Comparison of ENCODE assay signal across 7 mouse cellular contexts in the genomic region with DNA sequence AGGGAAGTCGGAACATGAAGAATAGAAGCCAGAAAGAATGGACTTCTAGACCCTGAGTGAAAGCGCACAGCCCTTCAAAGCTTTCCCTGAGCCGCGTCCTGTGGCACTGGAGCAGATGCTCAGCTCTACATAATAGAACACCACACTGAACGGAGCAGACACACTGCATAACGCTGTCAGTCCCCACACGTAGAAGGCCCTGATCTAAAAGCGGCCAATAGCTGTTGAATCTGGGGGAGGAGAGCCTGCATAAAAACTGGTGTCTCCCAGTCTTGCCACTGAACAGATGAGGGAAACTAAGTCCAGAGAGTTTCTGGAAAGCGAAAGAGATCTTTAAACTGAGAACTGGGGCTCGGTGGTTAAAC. TPM values are rescaled to one million over a fixed set of nuclear protein-coding genes. Genes with fewer than 3 reads are reported as not detected.
DNase-seq lines count a peak whose midpoint lies in the region; ATAC-seq and TF ChIP-seq lines count a peak whose summit lies in the region.

No protein-coding gene starts in this region.

- TF ChIP-seq POLR2A in testis, adult 2 months (IDR thresholded peaks at IDR 0.05; ENCODE audit: control insufficient read depth, low read depth, low read length) = no peak
- no peak for TF ChIP-seq POLR2A in cerebellum, adult 2 months (IDR thresholded peaks at IDR 0.05; ENCODE audit: borderline replicate concordance, insufficient read depth, low read length)

- peak overlapping the region; percentile 49; the same call in 1 of the 2 replicates for H3K27ac ChIP-seq in testis, adult 2 months (ENCODE audit: control insufficient read depth, insufficient read depth, low read depth, low read length)
- H3K27ac ChIP-seq in cerebellum, adult 2 months (ENCODE audit: insufficient read depth, low read length) = peak overlapping the region; percentile 1; the same call in 1 of the 2 replicates
- H3K27ac ChIP-seq in heart, embryonic 15.5 days = peak overlapping the region; percentile 91
- H3K27ac ChIP-seq in limb, embryonic 11.5 days (replicated peaks; ENCODE audit: low read depth, low read length) = peak overlapping the region; percentile 92
- peak overlapping the region; percentile 95 for H3K27ac ChIP-seq in midbrain, embryonic 16.5 days (ENCODE audit: low read length)

- H3K4me3 ChIP-seq in testis, adult 2 months (ENCODE audit: control insufficient read depth, low read depth, low read length) = peak overlapping the region; percentile 73
- H3K4me3 ChIP-seq in cerebellum, adult 2 months (replicated peaks; ENCODE audit: insufficient read depth, low read depth, low read length) = peak overlapping the region; percentile 61
- H3K4me3 ChIP-seq in heart, embryonic 15.5 days = peak overlapping the region; percentile 71
- H3K4me3 ChIP-seq in limb, embryonic 11.5 days (ENCODE audit: low read depth, low read length) = peak overlapping the region; percentile 65
- peak overlapping the region; percentile 77 for H3K4me3 ChIP-seq in midbrain, embryonic 16.5 days (ENCODE audit: low read depth, low read length)

- H3K36me3 ChIP-seq in testis, adult 2 months (ENCODE audit: control insufficient read depth, insufficient read depth, low read length) = no peaks in the 10 kb centered on the region
- H3K36me3 ChIP-seq in heart, embryonic 15.5 days = no peaks in the 10 kb centered on the region
- no peaks in the 10 kb centered on the region for H3K36me3 ChIP-seq in limb, embryonic 11.5 days (ENCODE audit: control insufficient read depth, insufficient read depth, low read length)
- H3K36me3 ChIP-seq in midbrain, embryonic 16.5 days (ENCODE audit: control insufficient read depth, insufficient read depth, low read length) = no peaks in the 10 kb centered on the region

- WGBS in cerebellum, adult 2 months = 11% methylated on average over 10 of the region's 10 CpGs
- 20% methylated on average over 10 of the region's 10 CpGs for WGBS in heart, embryonic 15.5 days
- WGBS in limb, embryonic 11.5 days = 29% methylated on average over 10 of the region's 10 CpGs
- 5% methylated on average over 10 of the region's 10 CpGs for WGBS in midbrain, embryonic 16.5 days

- no peaks in the 10 kb centered on the region for H3K9me3 ChIP-seq in heart, embryonic 15.5 days (replicated peaks)
- no peaks in the 10 kb centered on the region for H3K9me3 ChIP-seq in limb, embryonic 11.5 days (ENCODE audit: control insufficient read depth, low read length)
- H3K9me3 ChIP-seq in midbrain, embryonic 16.5 days (replicated peaks; ENCODE audit: control insufficient read depth, low read length, poor library complexity, severe bottlenecking) = no peaks in the 10 kb centered on the region

- H3K4me1 ChIP-seq in testis, adult 2 months (ENCODE audit: control insufficient read depth, insufficient read depth, low read length) = peaks cover 5% of the 10 kb centered on the region
- no peaks in the 10 kb centered on the region for H3K4me1 ChIP-seq in cerebellum, adult 2 months (ENCODE audit: control insufficient read depth, insufficient read depth, low read length)
- H3K4me1 ChIP-seq in heart, embryonic 15.5 days (replicated peaks) = peaks cover 12% of the 10 kb centered on the region
- H3K4me1 ChIP-seq in limb, embryonic 11.5 days (ENCODE audit: control insufficient read depth, insufficient read depth, low read length) = peaks cover 17% of the 10 kb centered on the region
- peaks cover 6% of the 10 kb centered on the region; the same call in 1 of the 2 replicates for H3K4me1 ChIP-seq in midbrain, embryonic 16.5 days (ENCODE audit: control insufficient read depth, insufficient read depth, low read length)

- peak overlapping the region; percentile 94 for H3K9ac ChIP-seq in heart, embryonic 15.5 days
- peak overlapping the region; percentile 97 for H3K9ac ChIP-seq in limb, embryonic 11.5 days (ENCODE audit: low read length)
- peak overlapping the region; percentile 98 for H3K9ac ChIP-seq in midbrain, embryonic 16.5 days (ENCODE audit: low read depth, low read length)

- DNase-seq in testis, postnatal 10 days (ENCODE audit: low spot score) = no peak
- peak in 1 of 2 experiments; percentile 48 for DNase-seq in cerebellum, adult 2 months
- DNase-seq in limb, embryonic 11.5 days (ENCODE audit: low spot score) = peak; percentile 63
- no peak for DNase-seq in spleen, adult 12 weeks (ENCODE audit: low spot score)

- TF ChIP-seq CTCF in testis, adult 2 months (IDR thresholded peaks at IDR 0.05; ENCODE audit: control insufficient read depth, insufficient read depth, insufficient replicate concordance, low read depth, low read length) = no peak
- no peak for TF ChIP-seq CTCF in cerebellum, adult 2 months (IDR thresholded peaks at IDR 0.05; ENCODE audit: borderline replicate concordance, insufficient read depth, low read depth, low read length)

- H3K27me3 ChIP-seq in testis, adult 2 months (ENCODE audit: control insufficient read depth, insufficient read depth, low read length) = no peaks in the 10 kb centered on the region
- H3K27me3 ChIP-seq in cerebellum, adult 2 months (ENCODE audit: control insufficient read depth, insufficient read depth, low read length) = no peaks in the 10 kb centered on the region
- no peaks in the 10 kb centered on the region for H3K27me3 ChIP-seq in heart, embryonic 15.5 days
- no peaks in the 10 kb centered on the region for H3K27me3 ChIP-seq in limb, embryonic 11.5 days (ENCODE audit: control insufficient read depth, insufficient read depth, low read length)
- H3K27me3 ChIP-seq in midbrain, embryonic 16.5 days (ENCODE audit: control insufficient read depth, insufficient read depth, low read depth, low read length) = no peaks in the 10 kb centered on the region

- ATAC-seq in heart, embryonic 15.5 days (replicated peaks; ENCODE audit: insufficient number of reproducible peaks, insufficient read depth, low FRiP score, low read depth) = peak; percentile 75
- no peak for ATAC-seq in limb, embryonic 11.5 days (ENCODE audit: insufficient number of reproducible peaks, low FRiP score, low TSS enrichment, low read depth)
- peak; percentile 89 for ATAC-seq in midbrain, embryonic 16.5 days

- H3K4me2 ChIP-seq in heart, embryonic 15.5 days = peak overlapping the region; percentile 94
- peak overlapping the region; percentile 98 for H3K4me2 ChIP-seq in limb, embryonic 11.5 days (ENCODE audit: low read depth, severe bottlenecking)
- peak overlapping the region; percentile 95 for H3K4me2 ChIP-seq in midbrain, embryonic 16.5 days (ENCODE audit: low read length)

RNA-seq across cellular contexts. Expression of a gene that starts 0.9 kb away (rescaled TPM):
- 4.0 and 4.4 TPM in 2 replicates for polyA plus RNA-seq in testis, adult 2 months (2012; rRNA removed)
- polyA plus RNA-seq in cerebellum, adult 2 months (2012; rRNA removed) = 1.9 and 2.1 TPM in 2 replicates
- polyA plus RNA-seq in heart, embryonic 15.5 days (2015; fragmentation: Nextera tagmentation; extraction: Ambion mirVana) = 5.5 and 6.8 TPM in 2 replicates
- polyA plus RNA-seq in limb, embryonic 11.5 days (2014; fragmentation: Nextera tagmentation; extraction: Ambion mirVana) = 12.3 and 16.6 TPM in 2 replicates
- polyA plus RNA-seq in midbrain, embryonic 16.5 days (2015; fragmentation: Nextera tagmentation; extraction: Ambion mirVana) = 3.3 and 3.4 TPM in 2 replicates

Comparison
In these comparisons a context has a peak if more than half of its experiments do, and no peak if none do; other contexts are left out.
1. H3K27ac ChIP-seq: peak in every context shown above with its lines; median percentile 95 in midbrain, embryonic 16.5 days; 92 in limb, embryonic 11.5 days; 91 in heart, embryonic 15.5 days; 49 in testis, adult 2 months; 1 in cerebellum, adult 2 months.